Mouse (Mus musculus) bone marrow macrophage, adult 2 months (primary cell): Measurements from ENCODE around the gene Olfr1417.

Experiments
- CTCF ChIP-seq: IDR thresholded peaks from 2 replicates; pipeline ENCODE4 v1.5.1; 2012; ENCODE audit warnings: low read depth, mild to moderate bottlenecking, low read length, moderate library complexity
- POLR2A ChIP-seq: IDR thresholded peaks from 2 replicates; pipeline ENCODE4 v1.6.1; 2012; ENCODE audit warnings: mild to moderate bottlenecking, low read depth, low read length, borderline replicate concordance

DNA sequence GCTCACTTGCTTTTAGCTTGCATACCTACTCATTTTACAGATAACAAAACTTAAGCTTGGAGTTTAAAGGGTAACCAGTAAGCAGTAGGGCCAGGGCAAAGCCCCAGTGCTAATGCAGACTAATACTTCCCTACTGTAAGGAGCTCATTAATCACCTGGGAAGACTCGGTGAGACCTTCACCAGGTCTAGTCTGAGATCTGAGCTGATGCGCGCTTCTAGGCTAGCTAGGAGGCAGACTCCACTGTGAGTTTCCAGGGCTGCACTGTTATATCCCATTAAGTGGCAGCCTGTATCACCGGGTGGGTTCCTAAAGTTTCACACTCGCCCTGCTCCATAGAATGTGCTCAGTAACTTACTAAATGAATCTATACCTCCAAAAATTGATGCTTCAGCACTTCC, 21.4 kb downstream of the Olfr1417 start:
- TF ChIP-seq CTCF (no peak), POLR2A (no peak)
